Mouse (Mus musculus): ENCODE measurements around the gene Atpaf2.
A peak's percentile ranks its signal among the peaks of the same experiment; 100 is the strongest.

The Atpaf2 gene

GRCm38 (mm10) chr11:60396546-60396945, 21.7 kb downstream of the Atpaf2 start:
- DNase-seq: no peak

- no peak for DNase-seq
These were observed 26.9 kb downstream of the Atpaf2 start for GRCm38 (mm10) chr11:60391346-60391745.

DNA sequence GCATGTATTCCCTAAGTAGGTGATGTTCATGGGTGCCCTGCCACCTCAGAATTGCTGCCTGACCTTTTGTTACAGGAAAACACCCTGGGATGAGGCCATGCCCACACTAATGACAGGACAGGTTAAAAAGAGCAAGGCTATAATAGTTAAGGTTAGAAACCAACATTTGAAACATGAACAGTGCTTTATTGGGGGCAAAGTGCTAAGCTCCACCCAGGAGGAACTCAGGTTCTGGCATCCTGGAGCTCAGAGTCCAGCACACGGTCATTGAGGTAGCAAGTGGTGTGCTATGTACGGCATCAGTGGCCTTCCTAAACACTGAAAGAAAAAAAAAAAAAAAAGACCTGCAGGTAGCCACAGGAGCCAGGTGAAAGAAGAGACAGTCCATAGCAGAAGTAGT, 30.3 kb downstream of the Atpaf2 start:
- DNase-seq: no peak

GRCm38 (mm10) chr11:60385946-60386345, 32.3 kb downstream of the Atpaf2 start:
- no peak for DNase-seq

DNA sequence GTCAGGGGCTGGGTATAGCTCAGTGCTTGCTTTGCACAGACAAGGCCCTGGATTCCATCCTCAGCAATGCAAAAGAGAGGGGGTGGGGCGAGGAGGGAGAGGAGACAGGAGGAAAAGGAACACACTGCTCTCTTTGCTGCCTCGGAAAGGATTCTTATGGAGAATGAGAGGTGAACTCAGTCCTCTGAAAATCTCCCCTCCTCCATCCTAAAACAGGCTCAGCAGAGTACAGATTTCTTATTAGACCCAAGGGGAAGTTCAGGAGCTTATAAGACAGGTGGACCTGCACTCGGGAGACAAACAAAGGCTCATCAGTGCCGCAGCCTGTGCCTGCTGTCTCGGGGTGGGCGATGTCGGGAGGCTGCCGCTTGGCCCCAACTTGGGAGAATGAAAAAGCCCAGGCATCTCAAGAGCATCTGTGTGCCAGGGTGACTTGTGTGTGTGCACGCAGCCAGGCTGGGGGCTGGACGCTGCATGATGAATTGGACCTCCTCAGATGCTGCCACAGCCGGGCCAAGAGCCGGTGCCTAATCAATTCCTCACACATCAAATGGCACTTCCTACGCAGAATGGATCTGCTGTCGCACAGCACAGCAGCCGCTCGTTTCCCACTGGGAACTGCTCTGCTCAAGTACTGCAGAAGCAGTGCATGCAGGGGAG, 33.4 kb downstream of the Atpaf2 start:
- no peak for DNase-seq

DNA sequence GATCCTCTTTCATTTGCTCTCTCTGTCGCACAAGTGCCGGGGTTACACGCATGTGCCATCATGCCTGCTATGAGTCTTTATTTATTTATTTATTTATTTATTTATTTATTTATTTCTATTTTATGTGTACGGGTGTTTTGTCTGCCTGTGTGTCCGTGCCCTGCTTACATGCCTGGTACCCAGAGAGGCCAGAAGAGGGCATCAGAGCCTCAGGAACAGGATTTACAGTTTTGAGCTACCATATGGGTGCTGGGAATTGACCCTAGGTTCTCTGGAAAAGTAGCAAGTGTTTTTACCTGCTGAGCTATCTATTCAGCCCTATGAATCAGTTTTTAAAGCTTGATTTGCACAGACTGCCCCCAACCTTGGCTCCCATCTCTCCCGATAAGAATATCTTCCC, 34.7 kb downstream of the Atpaf2 start:
- no peak for DNase-seq

- DNase-seq: no peak
These were observed 43.8 kb downstream of the Atpaf2 start for GRCm38 (mm10) chr11:60374481-60374880.

- DNase-seq: no peak
These were observed 47.8 kb downstream of the Atpaf2 start for GRCm38 (mm10) chr11:60370431-60370830.

DNA sequence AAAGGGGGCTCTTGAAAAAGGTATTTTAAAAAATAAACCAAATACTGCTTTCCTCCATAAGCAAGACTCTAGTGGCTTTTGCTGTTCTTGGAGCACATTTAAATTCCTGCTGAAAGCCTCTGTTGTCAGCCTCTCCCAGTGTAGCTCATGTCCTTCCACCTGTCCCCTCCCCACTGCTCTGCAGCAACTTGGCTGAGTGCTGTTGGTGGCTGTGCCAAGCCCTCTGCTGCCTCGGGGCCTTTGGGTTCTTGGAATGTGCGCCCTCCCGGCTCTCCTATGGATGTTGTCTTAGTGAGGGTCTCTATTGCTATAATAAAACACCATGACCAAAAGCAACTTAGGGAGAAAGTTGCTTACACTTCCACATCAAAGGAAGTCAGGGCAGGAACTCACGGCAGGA, 48.8 kb downstream of the Atpaf2 start:
- DNase-seq: no peak

GRCm38 (mm10) chr11:60368909-60369308, 49.3 kb downstream of the Atpaf2 start:
- DNase-seq: no peak

DNA sequence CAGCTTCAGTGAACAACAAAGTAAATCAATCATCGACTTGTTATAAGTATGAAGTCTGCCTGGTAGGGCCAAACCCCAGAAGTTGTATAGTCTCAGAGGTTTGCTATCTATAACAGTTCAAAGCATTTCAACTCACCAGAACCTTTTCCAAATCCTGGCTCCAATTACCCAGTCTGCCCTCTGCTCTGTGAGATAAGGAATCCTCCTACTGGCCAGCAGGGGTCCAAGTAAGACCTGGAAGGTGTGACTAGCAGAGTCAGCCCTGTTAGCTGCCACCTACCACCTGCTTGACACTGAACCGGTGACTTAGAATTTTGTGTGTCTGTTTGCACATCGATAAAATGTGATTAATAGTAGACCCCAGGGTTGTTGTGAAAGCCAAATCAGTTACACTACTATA, 51.0 kb downstream of the Atpaf2 start:
- DNase-seq: no peak

- DNase-seq: no peak
These were observed 51.8 kb downstream of the Atpaf2 start for GRCm38 (mm10) chr11:60366239-60367019.

GRCm38 (mm10) chr11:60360631-60361201, 57.5 kb downstream of the Atpaf2 start:
- DNase-seq: peak; percentile 98

- DNase-seq: peak; percentile 91
These were observed 58.3 kb downstream of the Atpaf2 start for GRCm38 (mm10) chr11:60359936-60360335.

- DNase-seq: peak; percentile 88
These were observed 59.1 kb downstream of the Atpaf2 start for GRCm38 (mm10) chr11:60359138-60359537.

DNA sequence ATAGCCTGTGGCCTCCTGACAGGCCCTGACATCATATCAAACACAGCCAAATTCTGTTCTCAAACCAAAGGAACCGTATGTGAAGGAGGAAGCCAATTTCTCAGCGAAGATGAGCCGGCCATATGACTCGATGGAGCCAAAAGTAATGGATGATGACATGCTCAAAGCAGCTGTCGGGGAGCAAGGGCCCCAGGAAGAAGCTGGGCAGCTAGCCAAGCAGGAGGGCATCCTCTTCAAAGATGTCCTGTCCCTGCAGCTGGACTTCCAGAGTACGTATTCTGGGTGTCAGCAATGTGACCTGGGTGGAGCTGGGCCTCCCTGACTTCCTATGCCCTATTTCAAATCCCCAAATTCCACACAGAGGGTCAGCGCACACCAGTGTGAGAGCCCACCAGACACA, 59.7 kb downstream of the Atpaf2 start:
- peak; percentile 94 for DNase-seq

- no peak for DNase-seq
These were observed 61.1 kb downstream of the Atpaf2 start for GRCm38 (mm10) chr11:60357116-60357515.

GRCm38 (mm10) chr11:60355952-60356351, 62.3 kb downstream of the Atpaf2 start:
- no peak for DNase-seq

DNA sequence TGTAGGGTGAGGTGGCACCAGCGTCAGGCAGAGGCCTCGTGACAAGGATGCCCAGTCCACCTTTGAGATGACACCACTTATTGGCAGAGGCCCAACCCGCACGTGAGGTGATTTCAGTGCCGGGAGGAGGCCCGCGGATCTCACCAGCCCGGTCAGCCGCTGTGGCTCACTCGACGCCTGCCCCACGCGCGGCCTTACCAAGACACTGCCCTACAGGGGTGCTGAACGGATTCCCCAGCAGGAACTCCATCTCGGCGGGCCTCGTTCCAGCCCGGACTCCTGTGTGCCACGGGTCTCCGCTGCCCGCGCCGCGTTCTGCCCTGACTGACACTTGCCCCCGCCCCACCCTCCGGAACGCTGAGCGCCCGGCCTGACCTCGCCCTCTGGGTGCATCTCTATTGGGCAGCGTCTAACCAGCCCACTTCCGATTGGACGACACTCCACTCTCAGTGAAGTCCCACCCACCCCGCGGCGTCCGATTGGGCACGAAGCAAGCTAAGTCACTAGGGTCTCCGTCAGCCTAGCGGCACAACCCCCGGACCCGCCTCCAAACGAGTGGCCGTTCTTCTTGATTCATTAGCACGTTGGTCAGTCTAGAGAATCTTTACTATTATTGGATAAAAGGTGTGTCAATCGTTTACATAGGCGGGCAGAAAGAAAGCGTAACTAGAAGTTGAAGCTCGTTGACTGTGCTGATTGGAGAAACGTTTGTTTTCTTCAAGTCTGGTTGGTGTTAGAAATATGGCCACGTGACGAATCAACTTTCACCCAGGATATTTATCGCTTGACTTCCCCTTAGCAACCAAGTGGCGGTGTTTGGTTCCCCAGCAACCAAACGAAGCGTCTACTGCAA, 65.5 kb downstream of the Atpaf2 start, which contains the start of the genes Tom1l2 and Drc3:
Gene Tom1l2 (minus strand): TSS at position 347 of the 853 bp plus-strand sequence.
Gene Drc3 (plus strand): TSS at position 771 of the 853 bp plus-strand sequence.
- peak; percentile 100 for DNase-seq

DNA sequence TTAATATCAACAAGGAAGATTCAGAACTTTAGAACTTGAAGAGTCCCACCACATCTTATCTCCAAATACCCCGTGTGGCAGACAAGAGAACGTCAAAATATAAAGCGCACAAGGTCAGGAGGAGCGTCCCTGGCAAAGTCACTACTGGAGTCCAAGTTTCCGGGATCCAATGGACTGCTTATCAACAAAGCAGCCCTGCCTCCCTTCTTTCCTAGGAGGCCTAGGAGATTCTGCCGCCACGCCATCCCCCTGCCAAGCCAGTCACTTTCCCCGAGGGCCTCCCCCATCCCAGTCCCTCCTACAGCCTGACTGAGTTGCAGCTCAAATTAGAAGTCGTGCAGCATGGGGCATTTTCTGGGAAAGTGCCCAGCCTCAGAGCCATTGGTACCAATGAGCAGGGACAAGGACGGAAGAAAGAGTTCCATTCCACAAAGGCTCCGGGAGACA, 66.3 kb downstream of the Atpaf2 start:
- peak; percentile 97 for DNase-seq

DNA sequence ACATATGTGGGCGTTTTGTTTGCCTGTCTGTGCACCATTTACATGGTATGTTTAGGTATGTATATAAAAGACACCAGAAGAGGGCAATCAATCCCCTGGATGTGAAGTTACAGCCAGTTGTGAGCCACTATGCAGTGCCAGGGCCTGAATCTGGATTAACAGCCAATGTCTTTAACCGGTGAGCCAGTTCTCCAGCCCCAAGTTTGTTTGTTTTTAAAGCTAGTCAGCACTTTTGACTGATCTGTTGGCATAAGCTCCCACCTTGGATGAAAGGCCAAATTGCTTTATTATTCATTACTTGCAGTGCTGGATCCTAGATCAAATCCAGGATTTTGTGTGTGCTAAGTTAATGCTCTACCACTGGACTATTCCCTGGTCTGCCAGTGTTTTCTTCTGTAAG, 66.9 kb downstream of the Atpaf2 start:
- no peak for DNase-seq
